Mouse (Mus musculus): ENCODE results near the gene Spata19.

- no peak for TF ChIP-seq CTCF (IDR thresholded peaks at IDR 0.05; ENCODE audit: borderline replicate concordance, insufficient read depth, low read depth, low read length)
- TF ChIP-seq POLR2A (IDR thresholded peaks at IDR 0.05; ENCODE audit: borderline replicate concordance, insufficient read depth, low read length), result no peak
These were observed 20.9 kb upstream of the Spata19 start for GRCm38 (mm10) chr9:27375746-27376145.
